Mouse (Mus musculus): ENCODE results near the gene Fggy.

DNA sequence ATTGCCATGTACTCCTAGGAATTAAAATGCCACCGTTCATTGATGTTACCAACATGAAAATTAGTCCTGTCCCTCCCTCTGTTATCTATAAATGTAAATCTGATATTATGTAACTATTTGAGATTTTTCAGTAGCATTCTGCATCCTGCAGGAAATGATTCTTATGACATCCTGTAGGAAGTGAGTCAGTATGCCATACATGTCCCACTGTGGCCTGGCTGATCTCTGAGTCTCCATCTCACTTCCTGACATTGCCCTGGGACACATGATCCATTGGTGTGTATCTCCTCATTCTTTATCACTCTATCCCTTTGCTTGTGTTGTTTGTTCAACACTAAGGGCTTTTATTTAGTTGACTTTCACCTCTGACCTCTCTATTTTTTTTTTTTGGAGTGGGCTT is 110.3 kb downstream of the Fggy start:
- TF ChIP-seq POLR2A (IDR thresholded peaks at IDR 0.05; ENCODE audit: control insufficient read depth, low read depth, low read length) (no peak), CTCF (IDR thresholded peaks at IDR 0.05; ENCODE audit: control insufficient read depth, insufficient read depth, insufficient replicate concordance, low read depth, low read length) (no peak)
